Mouse (Mus musculus): Measurements from ENCODE around the gene Dhcr24.

Dhcr24 gene

GRCm38 (mm10) chr4:106606639-106607554 is 46.1 kb downstream of the Dhcr24 start:
- DNase-seq (ENCODE audit: low spot score in 2 of 2): peak in 1 of 2 experiments; percentile 39

- DNase-seq (ENCODE audit: low spot score in 2 of 2): no peak
Observed at GRCm38 (mm10) chr4:106607905-106608304, 47.1 kb downstream of the Dhcr24 start.

- DNase-seq (ENCODE audit: low spot score in 2 of 2): no peak
Observed at GRCm38 (mm10) chr4:106613105-106613504, 52.3 kb downstream of the Dhcr24 start.

- no peak for DNase-seq (ENCODE audit: low spot score in 2 of 2)
Observed at GRCm38 (mm10) chr4:106613560-106613959, 52.7 kb downstream of the Dhcr24 start.

- DNase-seq (ENCODE audit: low spot score in 2 of 2): peak; percentile 79 to 83
Observed at GRCm38 (mm10) chr4:106614180-106614797, 53.5 kb downstream of the Dhcr24 start.

- DNase-seq (ENCODE audit: low spot score in 2 of 2): no peak
Observed at GRCm38 (mm10) chr4:106614881-106615280, 54.0 kb downstream of the Dhcr24 start.

GRCm38 (mm10) chr4:106615637-106616036 is 54.8 kb downstream of the Dhcr24 start:
- DNase-seq (ENCODE audit: low spot score in 2 of 2): no peak

- no peak for DNase-seq (ENCODE audit: low spot score in 2 of 2)
Observed at GRCm38 (mm10) chr4:106617056-106617455, 56.2 kb downstream of the Dhcr24 start, which contains the start of gene Lexm. Lexm (minus strand) TSS chr4:106617241.

- DNase-seq (ENCODE audit: low spot score in 2 of 2): no peak
Observed at GRCm38 (mm10) chr4:106618898-106619297, 58.1 kb downstream of the Dhcr24 start.

- DNase-seq (ENCODE audit: low spot score in 2 of 2): no peak
Observed at GRCm38 (mm10) chr4:106621428-106621827, 60.6 kb downstream of the Dhcr24 start.

GRCm38 (mm10) chr4:106622030-106622493 is 61.2 kb downstream of the Dhcr24 start, which contains the start of gene Ttc22:
Ttc22 (plus strand) TSS chr4:106622432.
- DNase-seq (ENCODE audit: low spot score in 2 of 2): no peak

GRCm38 (mm10) chr4:106622712-106623111 is 61.9 kb downstream of the Dhcr24 start:
- no peak for DNase-seq (ENCODE audit: low spot score in 2 of 2)

- no peak for DNase-seq (ENCODE audit: low spot score in 2 of 2)
Observed at GRCm38 (mm10) chr4:106624271-106624670, 63.4 kb downstream of the Dhcr24 start.

- DNase-seq (ENCODE audit: low spot score in 2 of 2): no peak
Observed at GRCm38 (mm10) chr4:106627809-106628208, 67.0 kb downstream of the Dhcr24 start.

GRCm38 (mm10) chr4:106628650-106629360 is 68.0 kb downstream of the Dhcr24 start:
- no peak for DNase-seq (ENCODE audit: low spot score in 2 of 2)

GRCm38 (mm10) chr4:106629374-106629773 is 68.5 kb downstream of the Dhcr24 start:
- no peak for DNase-seq (ENCODE audit: low spot score in 2 of 2)

GRCm38 (mm10) chr4:106630333-106631220 is 69.7 kb downstream of the Dhcr24 start:
- DNase-seq (ENCODE audit: low spot score in 2 of 2): peak; percentile 89 to 97

- no peak for DNase-seq (ENCODE audit: low spot score in 2 of 2)
Observed at GRCm38 (mm10) chr4:106632313-106632712, 71.5 kb downstream of the Dhcr24 start.

- peak in 1 of 2 experiments; percentile 36 for DNase-seq (ENCODE audit: low spot score in 2 of 2)
Observed at GRCm38 (mm10) chr4:106633281-106634085, 72.6 kb downstream of the Dhcr24 start.

GRCm38 (mm10) chr4:106634086-106634479 is 73.2 kb downstream of the Dhcr24 start:
- no peak for DNase-seq (ENCODE audit: low spot score in 2 of 2)
